Mouse (Mus musculus) thymus, adult 2 months (tissue): ENCODE results near the gene Grasp.

ENCODE experiments used
- CTCF ChIP-seq: fragments of 200-500 bp; IDR thresholded peaks from 2 replicates; pipeline ENCODE4 v1.5.1; 2012; ENCODE audit warnings: mild to moderate bottlenecking, control low read depth, low read length, moderate library complexity, borderline replicate concordance; ENCODE audit not compliant: control insufficient read depth, poor library complexity, insufficient read depth; ENCODE audit errors: extremely low read depth
- POLR2A ChIP-seq: fragments of 200-500 bp; IDR thresholded peaks from 2 replicates; pipeline ENCODE4 v1.6.1; 2012; ENCODE audit warnings: mild to moderate bottlenecking, low read length, control low read depth, moderate library complexity; ENCODE audit not compliant: control insufficient read depth, poor library complexity, insufficient read depth; ENCODE audit errors: extremely low read depth

DNA sequence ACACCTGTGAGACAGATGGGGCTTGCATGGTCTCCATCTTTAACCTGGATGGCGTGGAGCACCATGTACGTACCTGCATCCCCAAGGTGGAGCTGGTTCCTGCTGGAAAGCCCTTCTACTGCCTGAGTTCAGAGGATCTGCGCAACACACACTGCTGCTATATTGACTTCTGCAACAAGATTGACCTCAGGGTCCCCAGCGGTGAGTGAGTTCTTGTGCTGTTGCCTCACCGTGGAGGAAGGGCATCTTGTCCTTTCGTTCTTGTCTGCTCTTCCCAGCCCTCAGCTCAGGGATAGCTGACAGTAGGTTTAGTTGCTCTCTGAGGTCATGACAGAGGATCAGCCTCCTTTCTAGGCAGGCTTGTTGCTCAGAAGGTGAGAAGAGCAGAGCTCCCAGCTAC lies 30.0 kb upstream of the Grasp start:
- no peak for TF ChIP-seq POLR2A
- TF ChIP-seq CTCF: no peak
